Mouse (Mus musculus) myocyte (in vitro differentiated cells): Measurements from ENCODE around the gene Mx1. TPM values are rescaled to one million over a fixed set of nuclear protein-coding genes. Genes with fewer than 3 reads are reported as not detected.

ENCODE experiments used
- H3K27me3 ChIP-seq: one replicate; pipeline ENCODE4 v1.6.1; 2011; ENCODE audit not compliant: control insufficient read depth, insufficient read depth, insufficient read length
- H3K36me3 ChIP-seq: one replicate; pipeline ENCODE4 v1.6.1; 2011; ENCODE audit not compliant: control insufficient read depth, insufficient read depth
- H3K4me2 ChIP-seq: one replicate; pipeline ENCODE4 v1.6.1; 2011; ENCODE audit warnings: low read depth, control low read depth
- H3K4me3 ChIP-seq: one replicate; pipeline ENCODE4 v1.5.1; 2011; ENCODE audit warnings: mild to moderate bottlenecking, control low read depth, moderate library complexity
- H3K79me2 ChIP-seq: one replicate; pipeline ENCODE4 v1.6.1; 2011; ENCODE audit not compliant: control insufficient read depth, insufficient read depth
- H3ac ChIP-seq: one replicate; pipeline ENCODE4 v1.6.1; 2011; ENCODE audit not compliant: control insufficient read depth, insufficient read length
- CEBPB ChIP-seq: IDR thresholded peaks from 2 replicates; pipeline ENCODE4 v1.6.1; 2011; ENCODE audit warnings: mild to moderate bottlenecking, moderate library complexity; ENCODE audit not compliant: poor library complexity, insufficient read depth, severe bottlenecking
- E2F4 ChIP-seq: IDR thresholded peaks from one replicate; pipeline ENCODE4 v1.6.1; 2011; ENCODE audit warnings: mild to moderate bottlenecking, control low read depth, moderate library complexity; ENCODE audit not compliant: insufficient read depth
- MAX ChIP-seq: IDR thresholded peaks from one replicate; pipeline ENCODE4 v1.6.1; 2011; ENCODE audit warnings: low read depth, mild to moderate bottlenecking, control low read depth
- MYOD1 ChIP-seq, 3 experiments: IDR thresholded peaks; one replicate each; pipeline ENCODE4 v1.6.1; 2011; ENCODE audit warnings: control low read depth in 2 of 3, low read depth in 2 of 3, mild to moderate bottlenecking in 2 of 3, moderate library complexity in 1 of 3; ENCODE audit not compliant: insufficient read length in 2 of 3, control insufficient read depth in 1 of 3
- MYOG ChIP-seq, 3 experiments: IDR thresholded peaks; one replicate each; pipeline ENCODE4 v1.6.1; 2011; ENCODE audit warnings: control low read depth in 2 of 3, low read depth in 2 of 3, mild to moderate bottlenecking in 2 of 3; ENCODE audit not compliant: insufficient read length in 2 of 3, control insufficient read depth in 1 of 3, insufficient read depth in 1 of 3
- POLR2A ChIP-seq: IDR thresholded peaks from one replicate; pipeline ENCODE4 v1.6.1; 2011; ENCODE audit warnings: low read depth, mild to moderate bottlenecking, control low read depth, moderate library complexity; ENCODE audit not compliant: insufficient read length
- POLR2AphosphoS2 ChIP-seq: IDR thresholded peaks from one replicate; pipeline ENCODE4 v1.6.1; 2011; ENCODE audit warnings: low read depth, control low read depth; ENCODE audit not compliant: insufficient read length
- REST ChIP-seq: IDR thresholded peaks from one replicate; pipeline ENCODE4 v1.6.1; 2011; ENCODE audit warnings: mild to moderate bottlenecking, control low read depth, moderate library complexity; ENCODE audit not compliant: insufficient read depth, insufficient read length
- SRF ChIP-seq: IDR thresholded peaks from one replicate; pipeline ENCODE4 v1.6.1; 2011; ENCODE audit warnings: low read depth; ENCODE audit not compliant: control insufficient read depth, insufficient read length
- TCF12 ChIP-seq: IDR thresholded peaks from one replicate; pipeline ENCODE4 v1.6.1; 2011; ENCODE audit warnings: mild to moderate bottlenecking, control low read depth; ENCODE audit not compliant: poor library complexity, insufficient read depth, severe bottlenecking
- TCF3 ChIP-seq: IDR thresholded peaks from one replicate; pipeline ENCODE4 v1.6.1; 2011; ENCODE audit warnings: low read depth, control low read depth; ENCODE audit not compliant: insufficient read length
- USF1 ChIP-seq: IDR thresholded peaks from one replicate; pipeline ENCODE4 v1.6.1; 2011; ENCODE audit warnings: low read depth, mild to moderate bottlenecking, control low read depth, moderate library complexity
- polyA plus RNA-seq: library from polyadenylated mRNA; unstranded; fragments of >200 nt; fragmentation: generic; extraction: Trizol; gene quantifications from one replicate; pipeline ENCODE4 v1.2.1, GENCODE M21; 2012; ENCODE audit warnings: missing spikeins

Mx1 gene
- polyA plus RNA-seq, 1 experiment, result 0.02 TPM

GRCm38 (mm10) chr16:97497682-97498081 lies 35.0 kb upstream of the Mx1 start:
- Histone ChIP-seq H3K27me3 (no peaks in the 10 kb centered on the region), H3ac (no peak overlapping the region), H3K79me2 (no peaks in the 10 kb centered on the region), H3K36me3 (no peaks in the 10 kb centered on the region), H3K4me2 (no peak overlapping the region), H3K4me3 (no peak overlapping the region)
- TF ChIP-seq POLR2A (no peak), MAX (no peak), E2F4 (no peak), TCF12 (no peak), REST (no peak), CEBPB (no peak), MYOG (IDR thresholded peaks at IDR 0.05; ENCODE audit: control insufficient read depth in 1 of 3, insufficient read depth in 1 of 3, insufficient read length in 2 of 3, low read depth in 2 of 3) (no peak), USF1 (no peak), SRF (no peak), MYOD1 (IDR thresholded peaks at IDR 0.05; ENCODE audit: control insufficient read depth in 1 of 3, insufficient read length in 2 of 3, low read depth in 2 of 3) (no peak), TCF3 (no peak), POLR2AphosphoS2 (no peak)

- Histone ChIP-seq H3K4me2 (no peak overlapping the region), H3K27me3 (no peaks in the 10 kb centered on the region), H3K4me3 (no peak overlapping the region), H3K36me3 (no peaks in the 10 kb centered on the region), H3K79me2 (no peaks in the 10 kb centered on the region), H3ac (no peak overlapping the region)
- TF ChIP-seq REST (no peak), POLR2A (no peak), USF1 (no peak), MYOG (IDR thresholded peaks at IDR 0.05; ENCODE audit: control insufficient read depth in 1 of 3, insufficient read depth in 1 of 3, insufficient read length in 2 of 3, low read depth in 2 of 3) (no peak), SRF (no peak), CEBPB (no peak), MYOD1 (IDR thresholded peaks at IDR 0.05; ENCODE audit: control insufficient read depth in 1 of 3, insufficient read length in 2 of 3, low read depth in 2 of 3) (no peak), TCF3 (no peak), TCF12 (no peak)
These were observed 33.3 kb upstream of the Mx1 start for GRCm38 (mm10) chr16:97496026-97496425.

GRCm38 (mm10) chr16:97492369-97492768 lies 29.7 kb upstream of the Mx1 start:
- no peak for TF ChIP-seq USF1
- no peak for TF ChIP-seq POLR2A
- TF ChIP-seq MAX, result no peak
- TF ChIP-seq E2F4, result no peak
- Histone ChIP-seq H3K4me3 (no peak overlapping the region), H3K36me3 (no peaks in the 10 kb centered on the region), H3ac (no peak overlapping the region), H3K27me3 (no peaks in the 10 kb centered on the region), H3K79me2 (no peaks in the 10 kb centered on the region), H3K4me2 (no peak overlapping the region)

- no peak overlapping the region for H3ac ChIP-seq
- no peaks in the 10 kb centered on the region for H3K79me2 ChIP-seq
- no peak overlapping the region for H3K4me2 ChIP-seq
- H3K27me3 ChIP-seq, result no peaks in the 10 kb centered on the region
- no peaks in the 10 kb centered on the region for H3K36me3 ChIP-seq
- TF ChIP-seq SRF (no peak), MAX (no peak), POLR2A (no peak), TCF12 (no peak), REST (no peak), MYOG (IDR thresholded peaks at IDR 0.05; ENCODE audit: control insufficient read depth in 1 of 3, insufficient read depth in 1 of 3, insufficient read length in 2 of 3, low read depth in 2 of 3) (no peak), MYOD1 (IDR thresholded peaks at IDR 0.05; ENCODE audit: control insufficient read depth in 1 of 3, insufficient read length in 2 of 3, low read depth in 2 of 3) (no peak)
- no peak overlapping the region for H3K4me3 ChIP-seq
These were observed 15.9 kb upstream of the Mx1 start for GRCm38 (mm10) chr16:97478655-97479054.

GRCm38 (mm10) chr16:97476524-97476923 lies 13.8 kb upstream of the Mx1 start:
- TF ChIP-seq TCF3 (no peak), POLR2AphosphoS2 (no peak), MAX (no peak), USF1 (no peak), REST (no peak), TCF12 (no peak), MYOG (IDR thresholded peaks at IDR 0.05; ENCODE audit: control insufficient read depth in 1 of 3, insufficient read depth in 1 of 3, insufficient read length in 2 of 3, low read depth in 2 of 3) (no peak), MYOD1 (IDR thresholded peaks at IDR 0.05; ENCODE audit: control insufficient read depth in 1 of 3, insufficient read length in 2 of 3, low read depth in 2 of 3) (no peak), POLR2A (no peak), SRF (no peak), CEBPB (no peak), E2F4 (no peak)
- Histone ChIP-seq H3K27me3 (no peaks in the 10 kb centered on the region), H3K79me2 (no peaks in the 10 kb centered on the region), H3ac (no peak overlapping the region), H3K4me2 (no peak overlapping the region), H3K36me3 (no peaks in the 10 kb centered on the region), H3K4me3 (no peak overlapping the region)
